ENCODE assay signal across 9 mouse cellular contexts in genomic region chr4:84362337-84362823, GRCm38 (mm10).
DNase-seq lines count a peak whose midpoint lies in the region; ATAC-seq lines count a peak whose summit lies in the region.
"Had no signal": no experiment of that assay in that cellular context is flagged by ENCODE, and none has a peak within 500 bp of the region (broad histone marks: within the 10 kb centered on the region; RNA-seq: fewer than 3 reads in every experiment).

No protein-coding gene starts in this region.

- H3K4me1 ChIP-seq in heart, embryonic 12.5 days (replicated peaks): peaks cover 2% of the 10 kb centered on the region; the same call in 1 of the 2 replicates
- H3K4me1 ChIP-seq in forebrain, embryonic 16.5 days (replicated peaks; ENCODE audit: control insufficient read depth, insufficient read depth, low read length): peaks cover 4% of the 10 kb centered on the region
- H3K4me1 ChIP-seq in lung, embryonic 15.5 days: peaks cover 4% of the 10 kb centered on the region

- no peaks in the 10 kb centered on the region for H3K27me3 ChIP-seq in heart, embryonic 12.5 days (replicated peaks)
- no peaks in the 10 kb centered on the region for H3K27me3 ChIP-seq in forebrain, embryonic 16.5 days (replicated peaks; ENCODE audit: control insufficient read depth, insufficient read depth, low read length)
- no peaks in the 10 kb centered on the region for H3K27me3 ChIP-seq in lung, embryonic 15.5 days

- H3K9ac ChIP-seq in heart, embryonic 12.5 days: no peak overlapping the region
- no peak overlapping the region for H3K9ac ChIP-seq in forebrain, embryonic 16.5 days (replicated peaks; ENCODE audit: low read depth, low read length)
- H3K9ac ChIP-seq in lung, embryonic 15.5 days: no peak overlapping the region

- no peak for ATAC-seq in heart, embryonic 12.5 days (ENCODE audit: insufficient number of reproducible peaks, low FRiP score)
- peak; percentile 36 for ATAC-seq in forebrain, embryonic 16.5 days
- ATAC-seq in lung, embryonic 15.5 days (ENCODE audit: borderline replicate concordance, extremely low read depth, low FRiP score, low TSS enrichment): peak; percentile 90

- no peak overlapping the region for H3K4me3 ChIP-seq in heart, embryonic 12.5 days
- H3K4me3 ChIP-seq in forebrain, embryonic 16.5 days (replicated peaks; ENCODE audit: low read length): no peak overlapping the region
- no peak overlapping the region for H3K4me3 ChIP-seq in lung, embryonic 15.5 days
- H3K4me3 ChIP-seq: midbrain, embryonic 10.5 days had no signal

- 51% methylated on average over 8 of the region's 8 CpGs for WGBS in heart, embryonic 12.5 days
- WGBS in forebrain, embryonic 16.5 days: 41% methylated on average over 8 of the region's 8 CpGs
- 19% methylated on average over 8 of the region's 8 CpGs for WGBS in lung, embryonic 15.5 days

- H3K36me3 ChIP-seq in heart, embryonic 12.5 days: no peaks in the 10 kb centered on the region
- no peaks in the 10 kb centered on the region for H3K36me3 ChIP-seq in forebrain, embryonic 16.5 days (ENCODE audit: control insufficient read depth, insufficient read depth)
- H3K36me3 ChIP-seq in lung, embryonic 15.5 days: no peaks in the 10 kb centered on the region
- H3K36me3 ChIP-seq: midbrain, embryonic 10.5 days had no signal

- DNase-seq in heart, adult 11 months: peak; percentile 94
- DNase-seq in adrenal gland, postnatal 25 days: peak; percentile 13
- no peak for DNase-seq in right cerebral cortex, postnatal 10 days (ENCODE audit: low spot score in 2 of 2)
- no peak for DNase-seq in right cerebral cortex, postnatal 36 days (ENCODE audit: low spot score in 2 of 2)
- DNase-seq in layer of hippocampus, postnatal 36 days: no peak

- no peak overlapping the region for H3K4me2 ChIP-seq in heart, embryonic 12.5 days
- H3K4me2 ChIP-seq in forebrain, embryonic 16.5 days (ENCODE audit: low read length): no peak overlapping the region
- no peak overlapping the region for H3K4me2 ChIP-seq in lung, embryonic 15.5 days

- H3K9me3 ChIP-seq in heart, embryonic 12.5 days (replicated peaks): no peaks in the 10 kb centered on the region
- no peaks in the 10 kb centered on the region for H3K9me3 ChIP-seq in forebrain, embryonic 16.5 days (ENCODE audit: control insufficient read depth, low read length)
- H3K9me3 ChIP-seq in lung, embryonic 15.5 days: no peaks in the 10 kb centered on the region
- H3K9me3 ChIP-seq: midbrain, embryonic 10.5 days had no signal

- H3K27ac ChIP-seq in heart, embryonic 12.5 days (ENCODE audit: poor library complexity, severe bottlenecking): no peak overlapping the region
- no peak overlapping the region for H3K27ac ChIP-seq in forebrain, embryonic 16.5 days (ENCODE audit: low read length)
- H3K27ac ChIP-seq in lung, embryonic 15.5 days: peak overlapping the region; percentile 27
- H3K27ac ChIP-seq: midbrain, embryonic 10.5 days had no signal

Comparison
In these comparisons a context has a peak if more than half of its experiments do, and no peak if none do; other contexts are left out.
1. DNase-seq: peak in heart, adult 11 months (single experiment) and adrenal gland, postnatal 25 days (single experiment); none in right cerebral cortex, postnatal 10 days (0 of 2), right cerebral cortex, postnatal 36 days (0 of 2) and layer of hippocampus, postnatal 36 days (0 of 2).